Comparison of ENCODE assay signal across 8 mouse cellular contexts in the genomic region with DNA sequence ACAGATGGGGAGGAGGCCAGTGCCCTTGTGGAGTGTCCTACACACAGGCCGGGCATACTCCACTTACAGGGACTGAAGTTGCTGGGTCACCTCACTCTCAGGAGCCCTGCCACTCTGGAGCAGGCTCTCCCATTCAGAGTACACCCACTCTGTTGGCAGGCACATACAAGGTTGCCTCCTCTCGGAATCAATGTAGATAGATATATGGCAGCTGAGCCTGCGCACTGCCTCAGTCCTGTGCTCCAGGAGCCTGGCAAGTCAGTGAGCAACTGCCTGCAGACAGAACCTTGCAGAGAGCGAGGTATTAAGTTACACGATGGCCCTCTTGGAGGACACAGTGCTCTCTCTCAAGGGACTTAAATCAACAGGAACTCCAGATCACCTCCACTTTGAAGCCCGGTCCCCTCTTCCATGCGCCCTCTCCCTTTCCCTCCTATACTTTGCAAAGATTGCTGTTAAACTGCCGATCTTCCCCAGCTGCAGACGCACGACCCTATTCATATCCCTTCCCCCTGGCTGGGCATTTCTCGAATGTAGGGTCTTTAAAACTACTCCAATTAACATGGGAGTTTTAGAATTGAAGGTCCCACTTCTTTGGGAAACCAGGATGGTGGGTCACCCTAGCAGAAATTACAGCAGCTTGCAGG. TPM values are rescaled to one million over a fixed set of nuclear protein-coding genes. Genes with fewer than 3 reads are reported as not detected.
A peak's percentile ranks its signal among the peaks of the same experiment; 100 is the strongest.
DNase-seq lines count a peak whose midpoint lies in the region; ATAC-seq and TF ChIP-seq lines count a peak whose summit lies in the region.

No protein-coding gene starts in this region.

- no peak overlapping the region for H3K27ac ChIP-seq in lung, embryonic 14.5 days (ENCODE audit: low read depth)
- H3K27ac ChIP-seq in forebrain, embryonic 15.5 days (replicated peaks), result peak overlapping the region; percentile 96
- H3K27ac ChIP-seq in liver, postnatal 0 days (ENCODE audit: low read depth), result no peak overlapping the region

- H3K27me3 ChIP-seq in lung, embryonic 14.5 days (ENCODE audit: insufficient read depth, low read length), result peaks cover 52% of the 10 kb centered on the region
- H3K27me3 ChIP-seq in forebrain, embryonic 15.5 days, result no peaks in the 10 kb centered on the region
- peaks cover 53% of the 10 kb centered on the region for H3K27me3 ChIP-seq in liver, postnatal 0 days (ENCODE audit: insufficient read depth, low read length)

- 24% methylated on average over 11 of the region's 11 CpGs for WGBS in lung, embryonic 14.5 days
- 3% methylated on average over 11 of the region's 11 CpGs for WGBS in forebrain, embryonic 15.5 days
- 54% methylated on average over 11 of the region's 11 CpGs for WGBS in liver, postnatal 0 days (ENCODE audit: insufficient replicate concordance)

- peak; percentile 70 for DNase-seq in cerebellum, adult 9-10 months
- no peak for DNase-seq in cerebellum, postnatal 10 days
- DNase-seq in lung, embryonic 14.5 days, result no peak
- DNase-seq in lung, postnatal 25 days (ENCODE audit: low spot score), result no peak
- DNase-seq in liver, postnatal 0 days, result no peak
- DNase-seq in cerebellum, adult 8-10 months, result no peak

- H3K4me1 ChIP-seq in lung, embryonic 14.5 days (ENCODE audit: insufficient read depth), result peaks cover 7% of the 10 kb centered on the region
- peaks cover 73% of the 10 kb centered on the region for H3K4me1 ChIP-seq in forebrain, embryonic 15.5 days
- peaks cover 46% of the 10 kb centered on the region for H3K4me1 ChIP-seq in liver, postnatal 0 days (ENCODE audit: insufficient read depth)

- H3K36me3 ChIP-seq in lung, embryonic 14.5 days (ENCODE audit: insufficient read depth), result peaks cover 20% of the 10 kb centered on the region
- no peaks in the 10 kb centered on the region for H3K36me3 ChIP-seq in forebrain, embryonic 15.5 days
- H3K36me3 ChIP-seq in liver, postnatal 0 days (replicated peaks; ENCODE audit: insufficient read depth, low read length), result peaks cover 14% of the 10 kb centered on the region

- H3K4me2 ChIP-seq in lung, embryonic 14.5 days, result peak overlapping the region; percentile 83
- peak overlapping the region; percentile 84 for H3K4me2 ChIP-seq in forebrain, embryonic 15.5 days (replicated peaks)
- H3K4me2 ChIP-seq in liver, postnatal 0 days (ENCODE audit: low read depth, low read length), result peak overlapping the region; percentile 98

- no peak for TF ChIP-seq EP300 in liver, postnatal 0 days (IDR thresholded peaks at IDR 0.05; ENCODE audit: low read depth)

- ATAC-seq in lung, embryonic 14.5 days (ENCODE audit: insufficient read depth), result no peak
- no peak for ATAC-seq in forebrain, embryonic 15.5 days (replicated peaks)
- no peak for ATAC-seq in liver, postnatal 0 days
- no peak for ATAC-seq in granulocyte monocyte progenitor cell, adult 5-6 weeks (replicated peaks; ENCODE audit: poor library complexity, severe bottlenecking)

- H3K4me3 ChIP-seq in lung, embryonic 14.5 days (ENCODE audit: low read depth, low read length), result peak overlapping the region; percentile 87
- H3K4me3 ChIP-seq in forebrain, embryonic 15.5 days, result peak overlapping the region; percentile 82
- H3K4me3 ChIP-seq in liver, postnatal 0 days (ENCODE audit: low read depth, low read length), result peak overlapping the region; percentile 95

- H3K9me3 ChIP-seq in lung, embryonic 14.5 days (ENCODE audit: low read depth, low read length), result no peaks in the 10 kb centered on the region
- H3K9me3 ChIP-seq in forebrain, embryonic 15.5 days, result no peaks in the 10 kb centered on the region
- H3K9me3 ChIP-seq in liver, postnatal 0 days (ENCODE audit: low read length), result no peaks in the 10 kb centered on the region

- TF ChIP-seq CTCF in lung, embryonic 14.5 days (IDR thresholded peaks at IDR 0.05; ENCODE audit: low read depth), result no peak
- no peak for TF ChIP-seq CTCF in liver, postnatal 0 days (IDR thresholded peaks at IDR 0.05; ENCODE audit: low read depth)

- no peak overlapping the region for H3K9ac ChIP-seq in lung, embryonic 14.5 days
- H3K9ac ChIP-seq in forebrain, embryonic 15.5 days (replicated peaks), result peak overlapping the region; percentile 83
- H3K9ac ChIP-seq in liver, postnatal 0 days (replicated peaks), result no peak overlapping the region

RNA-seq across cellular contexts. Expression of gene Pank4, which starts 0.6 kb away (rescaled TPM):
- polyA plus RNA-seq in lung, embryonic 14.5 days (2014; fragmentation: Nextera tagmentation; extraction: Ambion mirVana), result 49.3 and 51.0 TPM in 2 replicates
- 43.5 and 48.9 TPM in 2 replicates for polyA plus RNA-seq in forebrain, embryonic 15.5 days (2015; fragmentation: Nextera tagmentation; extraction: Ambion mirVana)
- polyA plus RNA-seq in liver, postnatal 0 days (2015; fragmentation: Nextera tagmentation; extraction: Ambion mirVana), result 10.9 and 11.4 TPM in 2 replicates
- 36.3 and 45.1 TPM in 2 replicates for total RNA-seq in granulocyte monocyte progenitor cell, adult 5-6 weeks (2014; fragmentation: Nextera tagmentation)
- total RNA-seq in granulocyte monocyte progenitor cell, adult 5-6 weeks (2017), result 17.3 and 20.8 TPM in 2 replicates

RNA-seq across cellular contexts. Expression of gene Hes5, which starts 2.6 kb away (rescaled TPM):
- 0.14 and 0.15 TPM in 2 replicates for polyA plus RNA-seq in lung, embryonic 14.5 days (2014; fragmentation: Nextera tagmentation; extraction: Ambion mirVana)
- 125 and 127 TPM in 2 replicates for polyA plus RNA-seq in forebrain, embryonic 15.5 days (2015; fragmentation: Nextera tagmentation; extraction: Ambion mirVana)
- polyA plus RNA-seq in liver, postnatal 0 days (2015; fragmentation: Nextera tagmentation; extraction: Ambion mirVana), result 0.15 and 0.21 TPM in 2 replicates
- 0.85 TPM in 1 of 2 replicates, not detected in the other for total RNA-seq in granulocyte monocyte progenitor cell, adult 5-6 weeks (2014; fragmentation: Nextera tagmentation)
- total RNA-seq in granulocyte monocyte progenitor cell, adult 5-6 weeks (2017), result 0.52 TPM in 1 of 2 replicates, not detected in the other

RNA-seq across cellular contexts. Expression of gene Tnfrsf14, which starts 35.0 kb away (rescaled TPM):
- polyA plus RNA-seq in lung, embryonic 14.5 days (2014; fragmentation: Nextera tagmentation; extraction: Ambion mirVana), result 0.78 and 0.85 TPM in 2 replicates
- polyA plus RNA-seq in forebrain, embryonic 15.5 days (2015; fragmentation: Nextera tagmentation; extraction: Ambion mirVana), result 0.36 TPM in 1 of 2 replicates, not detected in the other
- polyA plus RNA-seq in liver, postnatal 0 days (2015; fragmentation: Nextera tagmentation; extraction: Ambion mirVana), result 17.2 and 20.0 TPM in 2 replicates
- 85.4 and 110 TPM in 2 replicates for total RNA-seq in granulocyte monocyte progenitor cell, adult 5-6 weeks (2014; fragmentation: Nextera tagmentation)
- 33.2 and 38.4 TPM in 2 replicates for total RNA-seq in granulocyte monocyte progenitor cell, adult 5-6 weeks (2017)

Comparison
In these comparisons a context has a peak if more than half of its experiments do, and no peak if none do; other contexts are left out.
1. RNA of gene Hes5, which starts 2.6 kb away (polyA plus RNA-seq): 125 to 127 TPM in forebrain, embryonic 15.5 days; 0.15 to 0.21 TPM in liver, postnatal 0 days and 0.14 to 0.15 TPM in lung, embryonic 14.5 days; every median in the first group is over 100 times any median in the second.
2. Peak in every context shown above with its lines, with median percentiles within 50 percentile points of each other: H3K4me2 ChIP-seq and H3K4me3 ChIP-seq.